Mouse (Mus musculus): ENCODE data around the gene Flii.

GRCm38 (mm10) chr11:60701611-60702010 lies 25.5 kb downstream of the Flii start:
- TF ChIP-seq EP300 (IDR thresholded peaks at IDR 0.05; ENCODE audit: low read depth in 1 of 2, low read length in 2 of 2) (no peak), USF1 (IDR thresholded peaks at IDR 0.05; ENCODE audit: low read depth, low read length) (no peak)

Measured in MEL (cell line).